Mouse (Mus musculus) layer of hippocampus, adult 9-10 months (tissue): ENCODE measurements around the gene Capns1.
"Not testable (repeated sequence)": the region's sequence is repeated elsewhere in the genome, so short reads cannot be mapped to it uniquely, and the experiment has no call there.

Experiments
- DNase-seq: peaks from one replicate; pipeline ENCODE4 v3.0.0; 2022; ENCODE audit warnings: low spot score

The Capns1 gene

GRCm38 (mm10) chr7:30198481-30198971 lies at the start of gene Capns1:
Capns1 (minus strand) TSS chr7:30198811.
- no peak for DNase-seq

GRCm38 (mm10) chr7:30237374-30237773 lies 38.8 kb upstream of the Capns1 start:
- DNase-seq = not testable (repeated sequence)

GRCm38 (mm10) chr7:30235625-30236024 lies 37.0 kb upstream of the Capns1 start, which contains the start of gene Ovol3:
Ovol3 (minus strand) TSS chr7:30235725.
- no peak for DNase-seq

GRCm38 (mm10) chr7:30235091-30235490 lies 36.5 kb upstream of the Capns1 start:
- no peak for DNase-seq

GRCm38 (mm10) chr7:30234276-30234858 lies 35.8 kb upstream of the Capns1 start:
- no peak for DNase-seq

- no peak for DNase-seq
Measured at GRCm38 (mm10) chr7:30233387-30233786, 34.8 kb upstream of the Capns1 start.

GRCm38 (mm10) chr7:30232631-30233148 lies 34.1 kb upstream of the Capns1 start:
- no peak for DNase-seq

GRCm38 (mm10) chr7:30231669-30232454 lies 33.3 kb upstream of the Capns1 start, which contains the start of the genes Polr2i and Tbcb:
Polr2i (plus strand) TSS chr7:30231948.
Tbcb (minus strand) TSS chr7:30232272.
- peak; percentile 98 for DNase-seq

GRCm38 (mm10) chr7:30231328-30231668 lies 32.7 kb upstream of the Capns1 start:
- DNase-seq = no peak

- no peak for DNase-seq
Measured at GRCm38 (mm10) chr7:30224206-30224605, 25.6 kb upstream of the Capns1 start.

GRCm38 (mm10) chr7:30222205-30222604 lies 23.6 kb upstream of the Capns1 start:
- no peak for DNase-seq

GRCm38 (mm10) chr7:30221433-30221832 lies 22.8 kb upstream of the Capns1 start:
- no peak for DNase-seq

GRCm38 (mm10) chr7:30220008-30220356 lies 21.4 kb upstream of the Capns1 start:
- no peak for DNase-seq

GRCm38 (mm10) chr7:30219293-30220007 lies 20.8 kb upstream of the Capns1 start:
- no peak for DNase-seq

- DNase-seq = no peak
Measured at GRCm38 (mm10) chr7:30217277-30217676, 18.7 kb upstream of the Capns1 start.

GRCm38 (mm10) chr7:30216723-30217151 lies 18.1 kb upstream of the Capns1 start:
- no peak for DNase-seq

GRCm38 (mm10) chr7:30215875-30216274 lies 17.3 kb upstream of the Capns1 start:
- DNase-seq = no peak

GRCm38 (mm10) chr7:30213881-30214280 lies 15.3 kb upstream of the Capns1 start:
- no peak for DNase-seq

GRCm38 (mm10) chr7:30211025-30211424 lies 12.4 kb upstream of the Capns1 start:
- no peak for DNase-seq

- not testable (repeated sequence) for DNase-seq
Measured at GRCm38 (mm10) chr7:30206364-30206763, 7.8 kb upstream of the Capns1 start.

GRCm38 (mm10) chr7:30205383-30205782 lies 6.8 kb upstream of the Capns1 start:
- no peak for DNase-seq

GRCm38 (mm10) chr7:30204380-30204779 lies 5.8 kb upstream of the Capns1 start:
- no peak for DNase-seq
